Mouse (Mus musculus): ENCODE results near the gene Nkx2-2. TPM values are rescaled to one million over a fixed set of nuclear protein-coding genes. Genes with fewer than 3 reads are reported as not detected.
"Not testable (repeated sequence)": the region's sequence is repeated elsewhere in the genome, so short reads cannot be mapped to it uniquely, and the experiment has no call there.

Nkx2-2 gene
- polyA plus RNA-seq, 1 experiment from 2014 or later, result 4.1 TPM

DNA sequence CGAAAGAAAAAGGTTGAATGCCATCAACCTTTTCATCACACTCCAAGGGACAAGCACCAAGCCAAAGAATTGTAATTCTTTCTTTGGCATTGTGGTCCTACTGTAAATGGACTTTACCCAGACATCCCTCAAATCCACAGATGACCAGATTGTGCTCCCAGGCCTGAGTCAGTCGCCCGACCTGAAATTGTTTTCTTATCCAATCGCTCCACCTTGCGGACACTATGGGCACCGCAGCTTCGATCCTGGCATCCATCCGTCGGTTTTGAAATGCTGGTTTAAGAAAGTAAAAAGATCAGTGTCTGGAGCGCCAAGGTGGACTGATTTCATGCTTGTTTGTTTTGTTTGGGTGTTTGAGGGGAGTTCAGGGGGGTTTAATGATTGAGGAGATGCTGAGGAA is 16.4 kb downstream of the Nkx2-2 start:
- peaks cover 16% of the 10 kb centered on the region for H3K4me1 ChIP-seq
- H3K27ac ChIP-seq (replicated peaks), result no peak overlapping the region
- peak overlapping the region; percentile 45 for H3K4me2 ChIP-seq (replicated peaks)
- ATAC-seq (replicated peaks), result peak; percentile 44
- H3K9ac ChIP-seq (replicated peaks), result no peak overlapping the region
- H3K27me3 ChIP-seq, result peaks cover 86% of the 10 kb centered on the region
- WGBS, result 7% methylated on average over 10 of the region's 10 CpGs
- H3K36me3 ChIP-seq, result no peaks in the 10 kb centered on the region
- H3K4me3 ChIP-seq, result peak overlapping the region; percentile 33
- H3K9me3 ChIP-seq, result no peaks in the 10 kb centered on the region

GRCm38 (mm10) chr2:147175296-147175695 is 18.7 kb downstream of the Nkx2-2 start:
- peaks cover 64% of the 10 kb centered on the region for H3K27me3 ChIP-seq

GRCm38 (mm10) chr2:147173751-147174150 is 20.3 kb downstream of the Nkx2-2 start:
- no peak for ATAC-seq (replicated peaks)
- Histone ChIP-seq H3K4me2 (replicated peaks) (no peak overlapping the region), H3K27ac (replicated peaks) (no peak overlapping the region), H3K27me3 (peaks cover 48% of the 10 kb centered on the region), H3K9me3 (no peaks in the 10 kb centered on the region), H3K4me3 (no peak overlapping the region), H3K4me1 (peaks cover 10% of the 10 kb centered on the region), H3K36me3 (no peaks in the 10 kb centered on the region), H3K9ac (replicated peaks) (no peak overlapping the region)

More at GRCm38 (mm10) chr2:147175296-147175695, 18.7 kb downstream of the Nkx2-2 start:
- H3K4me3 ChIP-seq, result no peak overlapping the region
- H3K27ac ChIP-seq (replicated peaks), result no peak overlapping the region
- no peaks in the 10 kb centered on the region for H3K36me3 ChIP-seq
- no peak for ATAC-seq (replicated peaks)
- H3K4me2 ChIP-seq (replicated peaks), result no peak overlapping the region
- H3K9me3 ChIP-seq, result no peaks in the 10 kb centered on the region
- H3K9ac ChIP-seq (replicated peaks), result no peak overlapping the region
- H3K4me1 ChIP-seq, result peaks cover 11% of the 10 kb centered on the region
- 84% methylated on average over 11 of the region's 11 CpGs for WGBS

DNA sequence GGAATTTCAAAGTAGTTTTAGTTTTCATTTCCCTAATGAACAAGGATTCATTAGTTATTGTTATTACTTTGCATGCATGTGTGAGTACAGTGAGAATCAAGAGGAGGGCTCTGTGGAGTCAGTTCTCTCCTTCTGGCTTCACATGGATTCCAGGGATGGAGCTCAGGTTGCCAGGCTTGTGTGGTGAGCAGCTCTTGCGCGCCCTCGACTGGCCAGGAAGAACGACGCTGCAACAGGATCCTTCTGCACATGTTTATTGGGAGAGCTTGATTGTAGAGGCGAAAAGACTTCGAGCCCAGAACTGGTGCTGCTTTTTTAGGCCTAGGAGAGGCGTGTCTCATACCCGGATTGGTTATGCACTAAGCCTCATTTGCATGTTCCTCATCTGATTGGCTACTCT is 23.5 kb downstream of the Nkx2-2 start:
- not testable (repeated sequence) for H3K36me3 ChIP-seq; H3K4me1 ChIP-seq; H3K9ac ChIP-seq (replicated peaks); ATAC-seq (replicated peaks); H3K4me3 ChIP-seq; H3K27ac ChIP-seq (replicated peaks); H3K9me3 ChIP-seq; H3K4me2 ChIP-seq (replicated peaks)
- H3K27me3 ChIP-seq, result peaks cover 21% of the 10 kb centered on the region
- 77% methylated on average over 9 of the region's 9 CpGs for WGBS

GRCm38 (mm10) chr2:147165863-147166262 is 28.2 kb downstream of the Nkx2-2 start:
- ATAC-seq (replicated peaks), result no peak
- H3K4me1 ChIP-seq, result no peaks in the 10 kb centered on the region
- no peak overlapping the region for H3K4me3 ChIP-seq
- H3K36me3 ChIP-seq, result no peaks in the 10 kb centered on the region
- no peak overlapping the region for H3K9ac ChIP-seq (replicated peaks)
- no peaks in the 10 kb centered on the region for H3K27me3 ChIP-seq
- 86% methylated on average over 1 of the region's 1 CpGs for WGBS
- H3K4me2 ChIP-seq (replicated peaks), result no peak overlapping the region
- H3K27ac ChIP-seq (replicated peaks), result no peak overlapping the region
- no peaks in the 10 kb centered on the region for H3K9me3 ChIP-seq

GRCm38 (mm10) chr2:147165376-147165775 is 28.7 kb downstream of the Nkx2-2 start:
- WGBS, result 86% methylated on average over 3 of the region's 3 CpGs
- Histone ChIP-seq H3K4me3 (no peak overlapping the region), H3K4me1 (no peaks in the 10 kb centered on the region), H3K9me3 (no peaks in the 10 kb centered on the region), H3K4me2 (replicated peaks) (no peak overlapping the region), H3K36me3 (no peaks in the 10 kb centered on the region), H3K9ac (replicated peaks) (no peak overlapping the region), H3K27me3 (no peaks in the 10 kb centered on the region), H3K27ac (replicated peaks) (no peak overlapping the region)
- no peak for ATAC-seq (replicated peaks)

DNA sequence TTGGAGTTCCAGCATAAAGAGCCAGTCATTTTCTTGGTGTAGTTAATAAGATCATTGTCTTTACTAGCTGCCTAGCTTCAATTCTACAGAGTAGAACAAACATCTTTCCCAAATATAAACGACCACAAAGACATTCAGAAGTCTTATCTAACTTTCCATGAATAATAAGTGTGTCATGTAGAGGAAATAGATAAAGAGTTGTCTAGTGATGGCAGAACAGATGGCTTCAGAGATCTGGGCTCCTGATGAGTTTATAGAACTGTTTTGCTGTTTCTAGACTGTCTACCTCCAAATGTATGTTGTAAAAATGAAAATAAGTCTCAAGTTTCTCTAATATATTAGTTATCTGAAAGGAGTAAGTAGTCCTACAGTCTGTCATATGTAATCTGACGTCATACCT is 41.5 kb downstream of the Nkx2-2 start:
- Histone ChIP-seq H3K9me3 (no peaks in the 10 kb centered on the region), H3K27me3 (no peaks in the 10 kb centered on the region), H3K4me3 (no peak overlapping the region), H3K27ac (replicated peaks) (no peak overlapping the region), H3K9ac (replicated peaks) (no peak overlapping the region), H3K4me2 (replicated peaks) (no peak overlapping the region), H3K36me3 (no peaks in the 10 kb centered on the region), H3K4me1 (no peaks in the 10 kb centered on the region)
- ATAC-seq (replicated peaks), result no peak
- WGBS, result 69% methylated on average over 2 of the region's 2 CpGs

Other genes starting within 250 kb of the Nkx2-2 start
- 88.8 and 92.1 TPM in 2 replicates for gene Xrn2, start 181.2 kb downstream of the Nkx2-2 start, polyA plus RNA-seq (2015; fragmentation: Nextera tagmentation; extraction: Ambion mirVana)
- gene Nkx2-4, start 108.8 kb downstream of the Nkx2-2 start, polyA plus RNA-seq (2015; fragmentation: Nextera tagmentation; extraction: Ambion mirVana), result 0.31 and 0.76 TPM in 2 replicates
- not detected in 2 replicates for gene Pax1, start 167.7 kb upstream of the Nkx2-2 start, polyA plus RNA-seq (2015; fragmentation: Nextera tagmentation; extraction: Ambion mirVana)